Comparison of ENCODE assay signal across 10 mouse cellular contexts in genomic region chr1:170845448-170846307, GRCm38 (mm10). TPM values are rescaled to one million over a fixed set of nuclear protein-coding genes. Genes with fewer than 3 reads are reported as not detected.
DNase-seq lines count a peak whose midpoint lies in the region; ATAC-seq and TF ChIP-seq lines count a peak whose summit lies in the region.
"Had no signal": no experiment of that assay in that cellular context is flagged by ENCODE, and none has a peak within 500 bp of the region (broad histone marks: within the 10 kb centered on the region; RNA-seq: fewer than 3 reads in every experiment).

No protein-coding gene starts in this region.

- no peaks in the 10 kb centered on the region for H3K9me3 ChIP-seq in midbrain, embryonic 10.5 days (replicated peaks)
- no peaks in the 10 kb centered on the region for H3K9me3 ChIP-seq in midbrain, postnatal 0 days (ENCODE audit: low read length)
- H3K9me3 ChIP-seq in heart, embryonic 15.5 days (replicated peaks): no peaks in the 10 kb centered on the region
- H3K9me3 ChIP-seq in megakaryocyte, embryonic 14.5 days: no peaks in the 10 kb centered on the region
- H3K9me3 ChIP-seq: midbrain, embryonic 12.5 days had no signal

- DNase-seq in midbrain, embryonic 10.5 days (ENCODE audit: low spot score): peak; percentile 15
- DNase-seq in midbrain, postnatal 0 days (ENCODE audit: low spot score): no peak
- DNase-seq in c-Kit-positive CD71-positive TER-119-negative erythroid progenitor cells, embryonic 14.5 days (ENCODE audit: low read depth): peak; percentile 84
- no peak for DNase-seq in adrenal gland, postnatal 10 days
- DNase-seq in cerebellum, adult 8-10 months: no peak
- no peak for DNase-seq in cerebellum, adult 11 months

- WGBS in midbrain, embryonic 10.5 days: 44% methylated on average over 10 of the region's 10 CpGs
- 40% methylated on average over 10 of the region's 10 CpGs for WGBS in midbrain, postnatal 0 days
- WGBS in heart, embryonic 15.5 days: 18% methylated on average over 10 of the region's 10 CpGs

- H3K27ac ChIP-seq in midbrain, embryonic 10.5 days (replicated peaks): no peak overlapping the region
- no peak overlapping the region for H3K27ac ChIP-seq in midbrain, postnatal 0 days (ENCODE audit: low read depth, low read length)
- peak overlapping the region; percentile 85 for H3K27ac ChIP-seq in heart, embryonic 15.5 days
- H3K27ac ChIP-seq: midbrain, embryonic 12.5 days had no signal

- no peak for ATAC-seq in midbrain, postnatal 0 days (ENCODE audit: low FRiP score)
- peak; percentile 47; the same call in 1 of the 2 replicates for ATAC-seq in heart, embryonic 15.5 days (replicated peaks; ENCODE audit: insufficient number of reproducible peaks, insufficient read depth, low FRiP score, low read depth)

- H3K27me3 ChIP-seq in midbrain, embryonic 10.5 days (ENCODE audit: low read depth, poor library complexity, severe bottlenecking): no peaks in the 10 kb centered on the region
- H3K27me3 ChIP-seq in midbrain, postnatal 0 days (ENCODE audit: insufficient read depth, low read length): no peaks in the 10 kb centered on the region
- no peaks in the 10 kb centered on the region for H3K27me3 ChIP-seq in heart, embryonic 15.5 days
- H3K27me3 ChIP-seq in megakaryocyte, embryonic 14.5 days (replicated peaks): no peaks in the 10 kb centered on the region
- H3K27me3 ChIP-seq: midbrain, embryonic 12.5 days had no signal

- no peak for TF ChIP-seq CTCF in midbrain, postnatal 0 days (IDR thresholded peaks at IDR 0.05)

- H3K4me1 ChIP-seq in midbrain, embryonic 10.5 days: peaks cover 7% of the 10 kb centered on the region; the same call in 1 of the 2 replicates
- no peaks in the 10 kb centered on the region for H3K4me1 ChIP-seq in midbrain, postnatal 0 days (ENCODE audit: insufficient read depth, low read length)
- H3K4me1 ChIP-seq in heart, embryonic 15.5 days (replicated peaks): peaks cover 21% of the 10 kb centered on the region
- H3K4me1 ChIP-seq in megakaryocyte, embryonic 14.5 days: peaks cover 77% of the 10 kb centered on the region
- H3K4me1 ChIP-seq: midbrain, embryonic 12.5 days had no signal

- no peak overlapping the region for H3K4me2 ChIP-seq in midbrain, postnatal 0 days (ENCODE audit: low read depth, low read length, poor library complexity, severe bottlenecking)
- peak overlapping the region; percentile 46 for H3K4me2 ChIP-seq in heart, embryonic 15.5 days
- H3K4me2 ChIP-seq: midbrain, embryonic 12.5 days had no signal

- H3K4me3 ChIP-seq in midbrain, embryonic 10.5 days: no peak overlapping the region
- no peak overlapping the region for H3K4me3 ChIP-seq in midbrain, postnatal 0 days (ENCODE audit: low read depth, low read length)
- peak overlapping the region; percentile 22 for H3K4me3 ChIP-seq in heart, embryonic 15.5 days
- peak overlapping the region; percentile 86 for H3K4me3 ChIP-seq in megakaryocyte, embryonic 14.5 days (replicated peaks)
- H3K4me3 ChIP-seq: midbrain, embryonic 12.5 days had no signal

- no peak overlapping the region for H3K9ac ChIP-seq in midbrain, postnatal 0 days (replicated peaks; ENCODE audit: low read length, poor library complexity, severe bottlenecking)
- H3K9ac ChIP-seq in heart, embryonic 15.5 days: peak overlapping the region; percentile 22; the same call in 1 of the 2 replicates
- H3K9ac ChIP-seq: midbrain, embryonic 12.5 days had no signal

- H3K36me3 ChIP-seq in midbrain, embryonic 10.5 days: peaks cover 5% of the 10 kb centered on the region
- H3K36me3 ChIP-seq in midbrain, postnatal 0 days (ENCODE audit: insufficient read depth, low read length): peaks cover 18% of the 10 kb centered on the region; the same call in 1 of the 2 replicates
- H3K36me3 ChIP-seq in heart, embryonic 15.5 days: peaks cover 5% of the 10 kb centered on the region
- H3K36me3 ChIP-seq in megakaryocyte, embryonic 14.5 days (replicated peaks; ENCODE audit: low read length): peaks cover 77% of the 10 kb centered on the region

RNA-seq across cellular contexts. Expression of gene Atf6, which starts 21.9 kb away (rescaled TPM):
- polyA plus RNA-seq in midbrain, embryonic 10.5 days (2016; fragmentation: Nextera tagmentation; extraction: Ambion mirVana): 7.5 and 9.2 TPM in 2 replicates
- 17.4 and 21.0 TPM in 2 replicates for total RNA-seq in midbrain, postnatal 0 days (2014; rRNA removed)
- 5.4 and 5.5 TPM in 2 replicates for polyA plus RNA-seq in midbrain, postnatal 0 days (2015; fragmentation: Nextera tagmentation; extraction: Ambion mirVana)
- 9.8 and 10.2 TPM in 2 replicates for polyA plus RNA-seq in heart, embryonic 15.5 days (2015; fragmentation: Nextera tagmentation; extraction: Ambion mirVana)
- polyA plus RNA-seq in megakaryocyte, embryonic 14.5 days (2012; ENCODE audit: insufficient read depth, low replicate concordance): 3.1 and 4.8 TPM in 2 replicates
- total RNA-seq in adrenal gland, postnatal 10 days (2021): 10 to 100 TPM; 26.1 to 27.6 TPM

RNA-seq across cellular contexts. Expression of gene Gm26620, which starts 39.2 kb away (rescaled TPM):
- polyA plus RNA-seq in midbrain, embryonic 10.5 days (2016; fragmentation: Nextera tagmentation; extraction: Ambion mirVana): 0.38 TPM in 1 of 2 replicates, not detected in the other
- total RNA-seq in midbrain, postnatal 0 days (2014; rRNA removed): 1.6 and 1.9 TPM in 2 replicates
- 0.77 and 1.2 TPM in 2 replicates for polyA plus RNA-seq in midbrain, postnatal 0 days (2015; fragmentation: Nextera tagmentation; extraction: Ambion mirVana)
- polyA plus RNA-seq in heart, embryonic 15.5 days (2015; fragmentation: Nextera tagmentation; extraction: Ambion mirVana): 0.62 and 0.84 TPM in 2 replicates
- 3.3 and 14.1 TPM in 2 replicates for polyA plus RNA-seq in megakaryocyte, embryonic 14.5 days (2012; ENCODE audit: insufficient read depth, low replicate concordance)
- total RNA-seq in adrenal gland, postnatal 10 days (2021): under 1 TPM; 0.45 to 0.76 TPM
- polyA plus RNA-seq: hindbrain, embryonic 11.5 days; midbrain, embryonic 12.5 days had no signal

RNA-seq across cellular contexts. Expression of gene Dusp12, which starts 39.7 kb away (rescaled TPM):
- 30.0 and 30.5 TPM in 2 replicates for polyA plus RNA-seq in midbrain, embryonic 10.5 days (2016; fragmentation: Nextera tagmentation; extraction: Ambion mirVana)
- total RNA-seq in midbrain, postnatal 0 days (2014; rRNA removed): 43.3 and 44.1 TPM in 2 replicates
- 38.0 and 39.6 TPM in 2 replicates for polyA plus RNA-seq in midbrain, postnatal 0 days (2015; fragmentation: Nextera tagmentation; extraction: Ambion mirVana)
- 23.0 TPM in 2 replicates for polyA plus RNA-seq in heart, embryonic 15.5 days (2015; fragmentation: Nextera tagmentation; extraction: Ambion mirVana)
- 2.7 and 7.6 TPM in 2 replicates for polyA plus RNA-seq in megakaryocyte, embryonic 14.5 days (2012; ENCODE audit: insufficient read depth, low replicate concordance)
- total RNA-seq in adrenal gland, postnatal 10 days (2021): 10 to 100 TPM; 14.0 to 17.7 TPM

Comparison
In these comparisons a context has a peak if more than half of its experiments do, and no peak if none do; other contexts are left out.
1. DNase-seq: peak in midbrain, embryonic 10.5 days (single experiment) and c-Kit-positive CD71-positive TER-119-negative erythroid progenitor cells, embryonic 14.5 days (single experiment); none in midbrain, postnatal 0 days (single experiment), adrenal gland, postnatal 10 days (single experiment), cerebellum, adult 8-10 months (single experiment) and cerebellum, adult 11 months (single experiment).
2. H3K4me3 ChIP-seq: peak in heart, embryonic 15.5 days (single experiment) and megakaryocyte, embryonic 14.5 days (single experiment); none in midbrain, embryonic 10.5 days (single experiment) and midbrain, postnatal 0 days (single experiment).